Mouse (Mus musculus): Measurements from ENCODE around the gene Pibf1. TPM values are rescaled to one million over a fixed set of nuclear protein-coding genes. Genes with fewer than 3 reads are reported as not detected.

Pibf1 gene
- polyA plus RNA-seq, 1 experiment from 2014 or later, result 26.3 TPM

GRCm38 (mm10) chr14:99141786-99142633 lies 42.8 kb downstream of the Pibf1 start:
- Histone ChIP-seq H3K4me3 (replicated peaks) (no peak overlapping the region), H3K36me3 (peaks cover 15% of the 10 kb centered on the region; the same call in 1 of the 2 replicates), H3K4me1 (replicated peaks) (no peaks in the 10 kb centered on the region), H3K4me2 (no peak overlapping the region), H3K9me3 (no peaks in the 10 kb centered on the region), H3K27me3 (no peaks in the 10 kb centered on the region), H3K9ac (replicated peaks) (no peak overlapping the region), H3K27ac (no peak overlapping the region)
- WGBS, result 27% methylated on average over 15 of the region's 15 CpGs
- ATAC-seq (ENCODE audit: insufficient number of reproducible peaks, insufficient read depth, low FRiP score, low TSS enrichment, low read depth), result peak; percentile 75; the same call in 1 of the 2 replicates

- Histone ChIP-seq H3K27ac (no peak overlapping the region), H3K4me2 (no peak overlapping the region), H3K9me3 (no peaks in the 10 kb centered on the region), H3K9ac (replicated peaks) (no peak overlapping the region), H3K4me3 (replicated peaks) (no peak overlapping the region), H3K36me3 (peaks cover 18% of the 10 kb centered on the region; the same call in 1 of the 2 replicates), H3K4me1 (replicated peaks) (no peaks in the 10 kb centered on the region), H3K27me3 (no peaks in the 10 kb centered on the region)
- no peak for ATAC-seq (ENCODE audit: insufficient number of reproducible peaks, insufficient read depth, low FRiP score, low TSS enrichment, low read depth)
- 88% methylated on average over 1 of the region's 1 CpGs for WGBS
Measured at GRCm38 (mm10) chr14:99146841-99147240, 47.6 kb downstream of the Pibf1 start.

GRCm38 (mm10) chr14:99152683-99153082 lies 53.5 kb downstream of the Pibf1 start:
- ATAC-seq (ENCODE audit: insufficient number of reproducible peaks, insufficient read depth, low FRiP score, low TSS enrichment, low read depth), result no peak
- H3K4me1 ChIP-seq (replicated peaks), result no peaks in the 10 kb centered on the region
- no peak overlapping the region for H3K27ac ChIP-seq
- H3K9me3 ChIP-seq, result no peaks in the 10 kb centered on the region
- no peak overlapping the region for H3K4me3 ChIP-seq (replicated peaks)
- H3K9ac ChIP-seq (replicated peaks), result no peak overlapping the region
- peaks cover 41% of the 10 kb centered on the region for H3K36me3 ChIP-seq
- H3K27me3 ChIP-seq, result no peaks in the 10 kb centered on the region
- 91% methylated on average over 4 of the region's 4 CpGs for WGBS
- H3K4me2 ChIP-seq, result no peak overlapping the region

GRCm38 (mm10) chr14:99159940-99160339 lies 60.7 kb downstream of the Pibf1 start:
- no peak for ATAC-seq (ENCODE audit: insufficient number of reproducible peaks, insufficient read depth, low FRiP score, low TSS enrichment, low read depth)
- H3K27me3 ChIP-seq, result no peaks in the 10 kb centered on the region
- 89% methylated on average over 6 of the region's 6 CpGs for WGBS

GRCm38 (mm10) chr14:99163051-99163450 lies 63.8 kb downstream of the Pibf1 start:
- H3K27ac ChIP-seq, result no peak overlapping the region
- H3K27me3 ChIP-seq, result no peaks in the 10 kb centered on the region
- H3K9ac ChIP-seq (replicated peaks), result no peak overlapping the region
- no peaks in the 10 kb centered on the region for H3K9me3 ChIP-seq
- H3K4me1 ChIP-seq (replicated peaks), result no peaks in the 10 kb centered on the region
- peaks cover 18% of the 10 kb centered on the region for H3K36me3 ChIP-seq
- no peak overlapping the region for H3K4me3 ChIP-seq (replicated peaks)
- WGBS, result 87% methylated on average over 3 of the region's 3 CpGs
- no peak for ATAC-seq (ENCODE audit: insufficient number of reproducible peaks, insufficient read depth, low FRiP score, low TSS enrichment, low read depth)
- H3K4me2 ChIP-seq, result no peak overlapping the region

More at GRCm38 (mm10) chr14:99159940-99160339, 60.7 kb downstream of the Pibf1 start:
- Histone ChIP-seq H3K9ac (replicated peaks) (no peak overlapping the region), H3K4me2 (no peak overlapping the region), H3K27ac (no peak overlapping the region), H3K9me3 (no peaks in the 10 kb centered on the region), H3K4me3 (replicated peaks) (no peak overlapping the region), H3K4me1 (replicated peaks) (no peaks in the 10 kb centered on the region), H3K36me3 (peaks cover 14% of the 10 kb centered on the region)

- no peak overlapping the region for H3K9ac ChIP-seq (replicated peaks)
- no peaks in the 10 kb centered on the region for H3K9me3 ChIP-seq
- H3K4me2 ChIP-seq, result no peak overlapping the region
- no peaks in the 10 kb centered on the region for H3K27me3 ChIP-seq
- no peaks in the 10 kb centered on the region for H3K4me1 ChIP-seq (replicated peaks)
- no peak overlapping the region for H3K4me3 ChIP-seq (replicated peaks)
- no peak for ATAC-seq (ENCODE audit: insufficient number of reproducible peaks, insufficient read depth, low FRiP score, low TSS enrichment, low read depth)
- no peaks in the 10 kb centered on the region for H3K36me3 ChIP-seq
- H3K27ac ChIP-seq, result no peak overlapping the region
- 77% methylated on average over 4 of the region's 4 CpGs for WGBS
Measured at GRCm38 (mm10) chr14:99174138-99174745, 75.0 kb downstream of the Pibf1 start.

- 57% methylated on average over 9 of the region's 9 CpGs for WGBS
- Histone ChIP-seq H3K36me3 (peaks cover 8% of the 10 kb centered on the region; the same call in 1 of the 2 replicates), H3K27ac (no peak overlapping the region), H3K27me3 (no peaks in the 10 kb centered on the region), H3K4me1 (replicated peaks) (no peaks in the 10 kb centered on the region), H3K9ac (replicated peaks) (no peak overlapping the region), H3K4me2 (no peak overlapping the region), H3K9me3 (no peaks in the 10 kb centered on the region), H3K4me3 (replicated peaks) (no peak overlapping the region)
- no peak for ATAC-seq (ENCODE audit: insufficient number of reproducible peaks, insufficient read depth, low FRiP score, low TSS enrichment, low read depth)
Measured at GRCm38 (mm10) chr14:99176559-99176958, 77.3 kb downstream of the Pibf1 start.

GRCm38 (mm10) chr14:99190153-99190790 lies 91.0 kb downstream of the Pibf1 start:
- 97% methylated on average over 5 of the region's 5 CpGs for WGBS
- no peak for ATAC-seq (ENCODE audit: insufficient number of reproducible peaks, insufficient read depth, low FRiP score, low TSS enrichment, low read depth)

GRCm38 (mm10) chr14:99205865-99206264 lies 106.6 kb downstream of the Pibf1 start:
- no peak overlapping the region for H3K27ac ChIP-seq
- no peak overlapping the region for H3K9ac ChIP-seq (replicated peaks)
- peaks cover 13% of the 10 kb centered on the region for H3K36me3 ChIP-seq
- no peaks in the 10 kb centered on the region for H3K4me1 ChIP-seq (replicated peaks)
- H3K9me3 ChIP-seq, result no peaks in the 10 kb centered on the region
- H3K27me3 ChIP-seq, result no peaks in the 10 kb centered on the region
- H3K4me3 ChIP-seq (replicated peaks), result no peak overlapping the region
- H3K4me2 ChIP-seq, result no peak overlapping the region
- no peak for ATAC-seq (ENCODE audit: insufficient number of reproducible peaks, insufficient read depth, low FRiP score, low TSS enrichment, low read depth)
- WGBS, result 92% methylated on average over 2 of the region's 2 CpGs

More at GRCm38 (mm10) chr14:99190153-99190790, 91.0 kb downstream of the Pibf1 start:
- Histone ChIP-seq H3K9ac (replicated peaks) (no peak overlapping the region), H3K27ac (no peak overlapping the region), H3K4me1 (replicated peaks) (no peaks in the 10 kb centered on the region), H3K4me3 (replicated peaks) (no peak overlapping the region), H3K27me3 (no peaks in the 10 kb centered on the region), H3K9me3 (no peaks in the 10 kb centered on the region), H3K4me2 (no peak overlapping the region), H3K36me3 (peaks cover 10% of the 10 kb centered on the region; the same call in 1 of the 2 replicates)

GRCm38 (mm10) chr14:99206591-99206990 lies 107.4 kb downstream of the Pibf1 start:
- Histone ChIP-seq H3K9me3 (no peaks in the 10 kb centered on the region), H3K4me1 (replicated peaks) (no peaks in the 10 kb centered on the region), H3K9ac (replicated peaks) (no peak overlapping the region), H3K27ac (no peak overlapping the region), H3K4me2 (no peak overlapping the region), H3K4me3 (replicated peaks) (no peak overlapping the region), H3K27me3 (no peaks in the 10 kb centered on the region), H3K36me3 (peaks cover 17% of the 10 kb centered on the region)
- WGBS, result 93% methylated on average over 5 of the region's 5 CpGs
- ATAC-seq (ENCODE audit: insufficient number of reproducible peaks, insufficient read depth, low FRiP score, low TSS enrichment, low read depth), result no peak

- ATAC-seq (ENCODE audit: insufficient number of reproducible peaks, insufficient read depth, low FRiP score, low TSS enrichment, low read depth), result no peak
- H3K27me3 ChIP-seq, result no peaks in the 10 kb centered on the region
- 88% methylated on average over 5 of the region's 5 CpGs for WGBS
Measured at GRCm38 (mm10) chr14:99210431-99210830, 111.2 kb downstream of the Pibf1 start.

More at GRCm38 (mm10) chr14:99210431-99210830, 111.2 kb downstream of the Pibf1 start:
- no peaks in the 10 kb centered on the region for H3K9me3 ChIP-seq
- H3K36me3 ChIP-seq, result peaks cover 21% of the 10 kb centered on the region; the same call in 1 of the 2 replicates
- no peak overlapping the region for H3K4me3 ChIP-seq (replicated peaks)
- no peak overlapping the region for H3K9ac ChIP-seq (replicated peaks)
- no peak overlapping the region for H3K4me2 ChIP-seq
- no peak overlapping the region for H3K27ac ChIP-seq
- no peaks in the 10 kb centered on the region for H3K4me1 ChIP-seq (replicated peaks)

Data from limb, embryonic 12.5 days (tissue).